Comparison of ENCODE assay signal across 14 mouse cellular contexts in the genomic region with DNA sequence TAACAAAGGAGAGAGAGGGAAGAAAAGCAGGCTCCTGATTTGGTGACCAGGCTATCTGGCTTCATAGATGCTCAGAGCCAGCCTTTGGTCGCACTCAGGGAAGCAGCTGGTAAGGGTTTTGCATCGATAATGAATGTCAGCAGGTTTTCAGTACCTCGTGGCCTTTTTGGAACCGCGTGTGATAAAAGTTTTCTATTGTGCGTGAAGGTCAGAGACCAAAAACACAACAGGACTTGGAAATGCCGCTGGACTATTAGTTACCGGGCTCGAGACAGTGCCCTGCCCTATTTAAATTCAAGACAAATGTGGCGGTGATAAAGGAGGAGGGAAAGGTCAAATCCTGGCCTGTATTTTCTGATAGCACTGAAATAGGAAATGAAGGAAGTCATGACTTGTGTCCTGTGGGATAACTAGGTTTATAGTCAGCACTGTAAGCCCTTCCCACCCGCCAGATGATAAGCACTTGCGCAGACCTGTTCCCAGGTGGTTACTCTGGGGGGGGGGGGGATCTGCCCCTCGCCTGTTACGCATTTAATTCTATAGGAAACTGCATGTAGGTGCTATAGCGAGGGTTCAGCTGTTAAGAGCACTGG. TPM values are rescaled to one million over a fixed set of nuclear protein-coding genes. Genes with fewer than 3 reads are reported as not detected.
DNase-seq lines count a peak whose midpoint lies in the region; ATAC-seq and TF ChIP-seq lines count a peak whose summit lies in the region.
"Had no signal": no experiment of that assay in that cellular context is flagged by ENCODE, and none has a peak within 500 bp of the region (broad histone marks: within the 10 kb centered on the region; RNA-seq: fewer than 3 reads in every experiment).

No protein-coding gene starts in this region.

- TF ChIP-seq POLR2A in thymus, adult 2 months (IDR thresholded peaks at IDR 0.05; ENCODE audit: control insufficient read depth, extremely low read depth, insufficient read depth, low read length, poor library complexity): no peak

- H3K27me3 ChIP-seq in hindbrain, embryonic 13.5 days: no peaks in the 10 kb centered on the region
- no peaks in the 10 kb centered on the region for H3K27me3 ChIP-seq in midbrain, embryonic 16.5 days (ENCODE audit: control insufficient read depth, insufficient read depth, low read depth, low read length)
- no peaks in the 10 kb centered on the region for H3K27me3 ChIP-seq in thymus, adult 2 months (ENCODE audit: control insufficient read depth, insufficient read depth, low read length)
- H3K27me3 ChIP-seq: embryonic facial prominence, embryonic 12.5 days; liver, embryonic 13.5 days had no signal

- no peak overlapping the region for H3K4me3 ChIP-seq in layer of hippocampus, adult 2 months
- no peak overlapping the region for H3K4me3 ChIP-seq in hindbrain, embryonic 13.5 days
- H3K4me3 ChIP-seq in midbrain, embryonic 16.5 days (ENCODE audit: low read depth, low read length): no peak overlapping the region
- no peak overlapping the region for H3K4me3 ChIP-seq in thymus, adult 2 months (ENCODE audit: control insufficient read depth, insufficient read depth, low read length)
- H3K4me3 ChIP-seq: embryonic facial prominence, embryonic 12.5 days; liver, embryonic 13.5 days; myocyte had no signal

- no peaks in the 10 kb centered on the region for H3K36me3 ChIP-seq in hindbrain, embryonic 13.5 days
- no peaks in the 10 kb centered on the region for H3K36me3 ChIP-seq in midbrain, embryonic 16.5 days (ENCODE audit: control insufficient read depth, insufficient read depth, low read length)
- no peaks in the 10 kb centered on the region for H3K36me3 ChIP-seq in thymus, adult 2 months (ENCODE audit: control insufficient read depth, insufficient read depth, low read length)
- H3K36me3 ChIP-seq: embryonic facial prominence, embryonic 12.5 days; liver, embryonic 13.5 days had no signal

- H3K9me3 ChIP-seq in hindbrain, embryonic 13.5 days: no peaks in the 10 kb centered on the region
- no peaks in the 10 kb centered on the region for H3K9me3 ChIP-seq in midbrain, embryonic 16.5 days (replicated peaks; ENCODE audit: control insufficient read depth, low read length, poor library complexity, severe bottlenecking)
- H3K9me3 ChIP-seq: embryonic facial prominence, embryonic 12.5 days; liver, embryonic 13.5 days had no signal

- DNase-seq in cerebellum, adult 9-10 months: peak; percentile 46
- DNase-seq in cerebellum, adult 8-10 months: no peak
- DNase-seq in layer of hippocampus, adult 2 months (ENCODE audit: low spot score in 2 of 2): no peak
- DNase-seq in layer of hippocampus, adult 9-10 months (ENCODE audit: low spot score): no peak
- no peak for DNase-seq in spleen, postnatal 4 days (ENCODE audit: low spot score in 2 of 2)
- DNase-seq in thymus, adult 2 months: no peak
- DNase-seq: gastrocnemius, postnatal 25 days; kidney, adult 8-10 months; liver, embryonic 13.5 days had no signal

- H3K9ac ChIP-seq in hindbrain, embryonic 13.5 days: peak overlapping the region; percentile 35; the same call in 1 of the 2 replicates
- H3K9ac ChIP-seq in midbrain, embryonic 16.5 days (ENCODE audit: low read depth, low read length): no peak overlapping the region
- H3K9ac ChIP-seq: forebrain, postnatal 0 days; liver, embryonic 13.5 days had no signal

- no peak for ATAC-seq in hindbrain, embryonic 13.5 days (ENCODE audit: low FRiP score)
- no peak for ATAC-seq in midbrain, embryonic 16.5 days

- no peak for TF ChIP-seq CTCF in layer of hippocampus, adult 2 months (conservative IDR thresholded peaks at IDR 0.05)
- TF ChIP-seq CTCF in thymus, adult 2 months (IDR thresholded peaks at IDR 0.05; ENCODE audit: borderline replicate concordance, control insufficient read depth, extremely low read depth, insufficient read depth, low read length, poor library complexity): no peak

- H3K4me1 ChIP-seq in hindbrain, embryonic 13.5 days (replicated peaks): peaks cover 49% of the 10 kb centered on the region
- H3K4me1 ChIP-seq in midbrain, embryonic 16.5 days (ENCODE audit: control insufficient read depth, insufficient read depth, low read length): peaks cover 29% of the 10 kb centered on the region
- no peaks in the 10 kb centered on the region; the same call in 1 of the 2 replicates for H3K4me1 ChIP-seq in thymus, adult 2 months (replicated peaks; ENCODE audit: control insufficient read depth, insufficient read depth, low read length)

- H3K27ac ChIP-seq in layer of hippocampus, adult 2 months: peak overlapping the region; percentile 39; the same call in 1 of the 2 replicates
- H3K27ac ChIP-seq in hindbrain, embryonic 13.5 days: peak overlapping the region; percentile 40; the same call in 1 of the 2 replicates
- H3K27ac ChIP-seq in midbrain, embryonic 16.5 days (ENCODE audit: low read length): peak overlapping the region; percentile 33; the same call in 1 of the 2 replicates
- H3K27ac ChIP-seq in thymus, adult 2 months (ENCODE audit: control insufficient read depth, insufficient read depth, low read length): no peak overlapping the region
- H3K27ac ChIP-seq: embryonic facial prominence, embryonic 12.5 days; liver, embryonic 13.5 days had no signal

- H3K4me2 ChIP-seq in hindbrain, embryonic 13.5 days: no peak overlapping the region
- H3K4me2 ChIP-seq in midbrain, embryonic 16.5 days (ENCODE audit: low read length): no peak overlapping the region
- H3K4me2 ChIP-seq: liver, embryonic 13.5 days had no signal

- 30% methylated on average over 15 of the region's 15 CpGs for WGBS in hindbrain, embryonic 13.5 days
- WGBS in midbrain, embryonic 16.5 days: 35% methylated on average over 15 of the region's 15 CpGs
- WGBS in thymus, adult 2 months: 82% methylated on average over 15 of the region's 15 CpGs

RNA-seq across cellular contexts. Expression of a gene that starts 20.6 kb away (rescaled TPM):
- total RNA-seq in layer of hippocampus, adult 2 months (2021): 100 to 1,000 TPM; 748 to 817 TPM
- polyA plus RNA-seq in hindbrain, embryonic 13.5 days (2015; fragmentation: Nextera tagmentation; extraction: Ambion mirVana): 64.6 and 83.6 TPM in 2 replicates
- 80.2 and 99.8 TPM in 2 replicates for polyA plus RNA-seq in midbrain, embryonic 16.5 days (2015; fragmentation: Nextera tagmentation; extraction: Ambion mirVana)
- polyA plus RNA-seq in thymus, adult 2 months (2012; rRNA removed): 21.6 and 24.5 TPM in 2 replicates
